Mouse (Mus musculus): ENCODE measurements around the gene Galnt2.

DNA sequence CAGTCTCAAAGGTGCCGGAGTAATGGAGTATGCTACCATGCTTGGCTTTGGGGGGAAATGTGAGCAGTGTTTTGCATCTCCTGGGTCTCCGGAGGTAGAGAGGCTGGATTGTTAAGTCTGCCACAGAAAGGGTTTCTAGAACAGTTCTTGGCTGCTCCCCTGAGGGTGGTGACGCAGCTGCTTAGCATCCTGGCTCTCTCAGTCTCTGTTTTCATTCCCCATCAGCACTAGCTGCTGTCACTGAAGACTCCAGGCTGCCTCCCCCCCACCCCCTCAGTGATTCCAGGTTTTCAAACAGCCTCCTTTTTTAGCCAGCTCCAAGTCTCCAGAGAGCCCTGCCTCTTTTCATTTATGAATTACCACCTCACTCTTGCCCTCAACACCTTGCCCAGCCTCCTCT lies 47.1 kb upstream of the Galnt2 start:
- TF ChIP-seq EP300 (IDR thresholded peaks at IDR 0.05; ENCODE audit: low read depth) (no peak), CTCF (IDR thresholded peaks at IDR 0.05; ENCODE audit: low read depth) (no peak)

Measured in heart, postnatal 0 days (tissue).